Mouse (Mus musculus): ENCODE measurements around the gene Gtf2ird2.

GRCm38 (mm10) chr5:134236796-134237195 lies 53.0 kb downstream of the Gtf2ird2 start:
- TF ChIP-seq CTCF (IDR thresholded peaks at IDR 0.05; ENCODE audit: control insufficient read depth, insufficient read depth, low read length) (no peak), POLR2A (IDR thresholded peaks at IDR 0.05; ENCODE audit: borderline replicate concordance, control insufficient read depth, low read depth, low read length) (no peak)

All from bone marrow, adult 2 months (tissue).